Mouse (Mus musculus) regulatory T cell (primary cell): ENCODE measurements around the gene Shc2.

Experiments
- in situ Hi-C: fragments of 300-600 bp; cut with MboI, MseI; formaldehyde crosslinking; loops from one replicate; pipeline ENCODE4 v1.15.1; 2025; ENCODE audit warnings: high pct_unique_total_duplicates

Gene Shc2

GRCm38 (mm10) chr10:79615860-79616259 is 21.9 kb downstream of the Shc2 start:
- in situ Hi-C loops: no loop called here

GRCm38 (mm10) chr10:79614305-79614643 is 23.4 kb downstream of the Shc2 start:
- in situ Hi-C loops: no loop called here

- in situ Hi-C loops: no loop called here
Measured at GRCm38 (mm10) chr10:79613578-79614304, 24.0 kb downstream of the Shc2 start, which contains the start of gene C2cd4c. C2cd4c (minus strand) TSS chr10:79614025.

- in situ Hi-C loops: no loop called here
Measured at GRCm38 (mm10) chr10:79612192-79613135, 25.3 kb downstream of the Shc2 start.

GRCm38 (mm10) chr10:79611296-79611695 is 26.4 kb downstream of the Shc2 start:
- in situ Hi-C loops: no loop called here

GRCm38 (mm10) chr10:79609276-79609675 is 28.4 kb downstream of the Shc2 start:
- in situ Hi-C loops: no loop called here

- in situ Hi-C loops: no loop called here
Measured at GRCm38 (mm10) chr10:79607892-79608291, 29.8 kb downstream of the Shc2 start.

GRCm38 (mm10) chr10:79606537-79606936 is 31.2 kb downstream of the Shc2 start:
- in situ Hi-C loops: no loop called here

GRCm38 (mm10) chr10:79597936-79598230 is 39.8 kb downstream of the Shc2 start:
- in situ Hi-C loops: no loop called here

- in situ Hi-C loops: no loop called here
Measured at GRCm38 (mm10) chr10:79597051-79597935, 40.4 kb downstream of the Shc2 start.

- in situ Hi-C loops: no loop called here
Measured at GRCm38 (mm10) chr10:79595590-79595929, 42.2 kb downstream of the Shc2 start.

GRCm38 (mm10) chr10:79594872-79595589 is 42.7 kb downstream of the Shc2 start:
- in situ Hi-C loops: no loop called here

- in situ Hi-C loops: no loop called here
Measured at GRCm38 (mm10) chr10:79594111-79594510, 43.6 kb downstream of the Shc2 start.

GRCm38 (mm10) chr10:79590702-79591101 is 47.0 kb downstream of the Shc2 start:
- in situ Hi-C loops: no loop called here

- in situ Hi-C loops: no loop called here
Measured at GRCm38 (mm10) chr10:79587752-79588126, 50.0 kb downstream of the Shc2 start.

GRCm38 (mm10) chr10:79587061-79587751 is 50.5 kb downstream of the Shc2 start, which contains the start of gene Theg:
Theg (minus strand) TSS chr10:79587331.
- in situ Hi-C loops: no loop called here

GRCm38 (mm10) chr10:79586243-79586642 is 51.5 kb downstream of the Shc2 start:
- in situ Hi-C loops: no loop called here

- in situ Hi-C loops: no loop called here
Measured at GRCm38 (mm10) chr10:79585723-79586122, 52.0 kb downstream of the Shc2 start.

GRCm38 (mm10) chr10:79585136-79585535 is 52.6 kb downstream of the Shc2 start:
- in situ Hi-C loops: no loop called here

- in situ Hi-C loops: no loop called here
Measured at GRCm38 (mm10) chr10:79584426-79584825, 53.3 kb downstream of the Shc2 start.

- in situ Hi-C loops: no loop called here
Measured at GRCm38 (mm10) chr10:79584021-79584420, 53.7 kb downstream of the Shc2 start.
